Mouse (Mus musculus) adrenal gland, postnatal 14 days (tissue): ENCODE data around the gene Prkci. TPM values are rescaled to one million over a fixed set of nuclear protein-coding genes. Genes with fewer than 3 reads are reported as not detected.

Experiments
- DNase-seq: peaks from one replicate; pipeline ENCODE4 v3.0.0; 2021; ENCODE audit warnings: mixed read lengths
- total RNA-seq: library from RNA; stranded (reverse); gene quantifications from 2 replicates; pipeline ENCODE4 v1.2.3, GENCODE M21; 2021

Prkci gene
- total RNA-seq, 1 experiment from 2014 or later = 53.0 TPM

DNA sequence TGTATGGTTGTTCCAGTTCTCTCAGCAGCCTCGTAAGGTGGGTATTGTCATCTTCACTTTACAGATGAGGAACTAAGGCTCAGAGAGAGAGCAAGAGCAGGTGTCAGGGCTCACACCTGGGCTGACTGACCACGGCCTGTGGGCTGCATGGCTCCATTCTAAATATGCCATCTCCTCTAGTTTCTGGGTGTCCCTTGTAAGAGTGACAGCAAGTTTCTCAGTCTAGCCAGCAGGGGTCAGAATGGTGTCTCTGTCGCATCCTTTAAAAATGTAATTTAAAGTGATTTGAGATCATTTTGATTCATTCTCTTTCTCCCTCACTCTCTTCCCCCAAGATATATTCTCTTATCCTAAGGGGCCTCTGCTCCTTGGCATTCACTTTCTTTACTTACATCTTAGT lies 51.7 kb downstream of the Prkci start:
- peak; percentile 29 for DNase-seq

DNA sequence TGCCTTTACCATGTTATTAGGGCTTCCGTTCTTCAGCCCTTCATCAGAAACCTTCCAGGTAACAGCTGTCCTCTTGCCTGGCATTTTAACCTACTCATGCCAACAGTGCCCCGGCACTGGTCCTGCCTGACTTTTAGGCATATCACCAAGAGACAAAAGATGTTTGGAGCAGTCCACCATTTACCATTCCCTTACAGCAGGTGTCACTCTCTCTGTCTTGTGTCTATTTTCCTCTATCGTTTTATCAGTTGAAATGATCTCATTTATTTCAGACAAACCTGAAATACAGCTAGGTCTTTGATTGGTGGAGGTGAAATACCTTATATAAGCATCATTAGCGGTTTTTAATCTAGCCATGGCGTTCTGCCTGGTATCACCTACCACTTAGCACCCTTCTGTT lies 53.5 kb downstream of the Prkci start:
- DNase-seq = no peak

DNA sequence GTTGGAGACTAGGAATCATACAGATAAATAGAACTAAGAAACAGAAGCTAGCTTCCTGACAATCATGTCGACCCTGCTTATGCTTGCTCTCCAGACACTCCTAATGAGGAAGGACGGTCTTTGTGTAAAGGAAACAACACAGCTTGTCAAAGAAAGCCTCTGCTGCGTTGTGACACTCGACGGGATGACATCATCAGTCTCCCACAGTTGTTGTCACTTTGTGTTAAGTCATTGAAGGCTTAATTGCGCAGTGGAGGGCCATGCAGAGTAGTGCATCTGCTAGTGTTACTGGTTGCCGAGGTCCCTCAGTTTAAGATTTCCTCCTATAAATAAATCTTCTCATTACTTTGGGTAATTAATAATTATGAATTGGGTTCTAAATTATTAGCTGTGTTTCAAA lies 54.8 kb downstream of the Prkci start:
- DNase-seq = no peak

DNA sequence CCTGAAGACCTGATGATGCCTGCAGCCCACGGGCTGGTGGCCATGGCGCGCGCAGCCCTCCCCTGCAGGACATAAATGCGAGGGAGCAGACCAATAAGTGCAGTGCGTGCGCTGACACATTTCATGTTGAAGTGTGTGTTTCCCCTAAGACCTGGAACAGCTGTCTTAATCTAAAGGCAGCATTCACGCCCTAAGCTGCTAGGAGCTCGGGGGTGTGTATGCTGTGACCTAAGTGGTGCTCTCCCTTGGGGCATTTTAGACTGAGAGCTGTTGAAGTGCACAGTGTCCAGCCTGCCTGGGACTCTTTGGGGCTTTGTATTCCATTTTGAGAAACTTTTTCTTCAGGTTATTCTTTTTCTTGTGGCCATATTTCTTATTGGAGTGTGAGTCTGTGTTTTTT lies 56.2 kb downstream of the Prkci start:
- no peak for DNase-seq

DNA sequence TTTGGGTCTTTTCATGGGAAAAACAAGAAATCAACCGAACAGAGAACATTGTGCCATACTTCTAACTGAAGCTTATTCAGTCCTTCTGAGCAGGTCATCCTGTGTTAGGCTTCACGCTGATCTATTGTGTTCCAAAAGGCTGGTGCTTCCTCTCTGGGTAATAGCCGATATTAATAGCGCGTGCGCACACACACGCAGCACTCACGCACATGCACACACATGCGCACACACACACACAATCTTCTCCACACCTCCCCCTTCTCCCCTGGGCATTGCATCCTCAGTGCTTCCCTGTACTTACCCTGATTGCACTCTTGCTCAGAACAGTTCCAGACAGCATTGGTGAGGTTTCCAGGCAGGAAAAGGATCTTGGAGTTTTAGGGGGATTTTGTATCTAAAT lies 57.6 kb downstream of the Prkci start:
- DNase-seq = peak; percentile 9

DNA sequence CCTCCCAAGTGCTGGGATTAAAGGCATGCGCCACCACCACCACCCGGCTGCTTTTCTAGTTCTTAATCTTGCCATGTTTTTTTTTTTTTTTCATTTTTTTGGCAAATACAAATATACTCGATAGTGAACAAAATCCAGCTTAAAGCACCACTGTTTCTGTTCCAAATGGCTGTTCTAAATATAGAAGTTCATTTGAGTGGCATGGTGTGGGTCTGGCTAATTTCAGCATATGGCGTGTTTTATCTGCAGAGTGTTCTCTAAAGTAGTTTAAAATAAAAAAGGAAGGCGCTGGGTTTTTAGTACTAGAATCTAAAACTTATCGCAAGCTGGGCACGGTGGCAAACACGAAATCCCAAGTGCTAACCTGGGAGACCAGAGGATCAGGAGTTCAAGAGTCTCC lies 59.3 kb downstream of the Prkci start:
- no peak for DNase-seq

DNA sequence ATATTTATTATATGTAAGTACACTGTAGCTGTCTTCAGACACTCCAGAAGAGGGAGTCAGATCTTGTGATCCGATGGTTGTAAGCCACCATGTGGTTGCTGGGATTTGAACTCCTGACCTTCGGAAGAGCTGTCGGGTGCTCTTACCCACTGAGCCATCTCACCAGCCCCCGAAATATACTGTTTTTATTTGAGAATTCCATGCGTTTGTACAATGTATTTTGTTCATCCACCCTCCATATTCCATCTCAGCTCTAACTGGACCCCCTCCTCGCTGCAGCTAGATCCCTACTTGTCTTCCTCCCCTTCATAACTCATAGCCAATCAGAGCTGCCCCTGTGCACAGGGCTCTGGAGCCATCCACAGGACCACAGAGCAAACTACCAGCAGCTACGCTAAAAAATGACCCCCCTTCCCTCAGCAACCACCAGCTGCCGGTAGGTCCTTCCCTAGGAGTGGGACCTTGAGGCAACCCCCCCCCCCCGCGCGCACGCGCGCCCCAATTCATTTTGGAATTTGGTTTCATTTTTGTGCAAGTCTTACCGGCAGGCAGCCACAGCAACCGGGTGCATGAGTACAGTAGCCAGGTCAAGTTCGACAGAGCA lies 60.6 kb downstream of the Prkci start:
- DNase-seq = peak; percentile 73

DNA sequence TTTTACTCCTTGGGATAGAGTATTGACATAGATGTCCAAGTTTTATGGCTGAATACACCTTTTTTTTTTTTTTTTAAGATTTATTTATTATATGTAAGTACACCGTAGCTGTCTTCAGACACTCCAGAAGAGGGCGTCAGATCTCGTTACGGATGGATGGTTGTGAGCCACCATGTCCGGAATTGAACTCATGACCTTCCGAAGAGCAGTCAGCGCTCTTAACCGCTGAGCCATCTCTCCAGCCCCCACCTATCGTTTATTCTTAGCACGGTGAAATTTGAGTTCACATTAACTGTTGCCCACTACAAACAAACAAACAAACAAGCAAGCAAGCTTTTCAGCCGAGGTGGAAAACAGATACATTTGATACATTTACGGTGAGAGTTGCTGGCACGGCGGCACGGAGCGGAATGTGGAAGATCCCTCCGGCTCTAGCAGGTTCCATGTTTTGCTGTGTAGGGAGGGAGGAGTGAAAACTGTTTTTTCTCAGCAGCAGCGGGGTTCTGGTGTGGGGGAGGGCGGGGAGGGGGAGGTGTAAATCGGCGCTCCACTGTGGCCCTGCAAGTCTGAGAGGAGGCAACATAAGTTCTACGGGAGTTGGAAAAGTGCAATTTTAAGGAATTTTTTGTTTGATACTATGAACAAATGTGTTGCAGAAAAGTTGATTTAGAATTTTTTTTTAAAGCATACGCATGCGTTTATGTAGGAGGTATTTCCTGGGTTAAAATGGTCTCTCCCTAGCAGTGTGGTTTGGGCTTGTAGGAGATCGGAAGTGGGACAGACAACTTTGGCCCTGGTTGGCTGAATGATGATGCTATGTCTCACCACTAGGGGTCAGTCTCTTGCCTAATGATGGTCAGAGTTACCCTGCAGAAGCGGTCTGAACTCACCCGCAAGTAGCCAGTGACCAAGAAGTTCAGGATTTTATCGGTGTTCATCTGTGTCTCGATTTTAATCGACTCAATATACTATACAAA lies 61.4 kb downstream of the Prkci start:
- DNase-seq = peak; percentile 89

DNA sequence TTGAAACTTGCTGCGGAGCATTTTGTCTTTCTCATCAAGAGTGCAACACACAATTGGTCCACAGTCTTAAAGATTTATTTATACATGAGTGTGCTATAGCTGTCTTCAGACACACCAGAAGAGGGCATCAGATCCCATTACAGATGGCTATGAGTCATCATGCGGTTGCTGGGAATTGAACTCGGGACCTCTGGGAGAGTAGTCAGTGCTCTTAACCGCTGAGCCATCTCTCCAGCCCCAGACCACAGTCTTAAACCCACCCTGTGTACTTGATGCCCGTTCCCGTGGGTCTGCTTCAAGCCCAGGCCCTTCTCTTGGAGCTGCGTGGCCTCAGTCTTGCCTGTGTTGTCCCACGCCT lies 65.2 kb downstream of the Prkci start:
- DNase-seq = no peak

DNA sequence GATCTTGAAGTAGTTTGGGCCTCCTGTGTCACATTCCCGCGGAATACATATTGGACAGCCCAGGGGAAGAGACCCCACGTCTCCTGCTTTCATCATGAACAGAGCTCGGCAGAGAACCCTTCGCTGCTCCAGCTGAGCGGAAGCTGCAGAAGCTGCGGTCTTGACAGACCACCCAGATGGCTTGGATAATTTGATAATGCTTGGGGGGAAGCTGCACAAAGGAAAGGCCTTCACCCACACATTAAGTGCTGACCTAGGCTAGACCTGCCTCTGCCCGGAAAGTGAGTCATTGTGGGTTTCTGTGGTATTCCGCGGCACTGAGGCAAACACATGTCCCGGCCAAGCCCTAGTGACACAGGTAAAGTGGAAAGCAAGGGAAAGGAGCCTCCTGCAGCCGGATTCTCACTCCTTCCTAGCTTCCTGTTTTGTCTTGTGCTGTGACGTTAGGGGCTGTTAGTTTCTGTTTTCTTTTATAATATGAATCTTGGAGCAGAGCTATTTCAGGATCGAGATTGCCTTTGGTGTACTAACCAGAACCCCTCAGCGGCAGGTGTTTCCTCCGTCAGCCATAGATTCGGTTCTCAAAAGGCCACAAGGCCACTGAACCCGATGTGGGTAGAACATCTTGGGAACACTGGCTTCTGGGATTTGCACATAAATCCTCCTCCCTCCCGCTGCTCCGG lies 65.7 kb downstream of the Prkci start:
- peak; percentile 37 for DNase-seq

DNA sequence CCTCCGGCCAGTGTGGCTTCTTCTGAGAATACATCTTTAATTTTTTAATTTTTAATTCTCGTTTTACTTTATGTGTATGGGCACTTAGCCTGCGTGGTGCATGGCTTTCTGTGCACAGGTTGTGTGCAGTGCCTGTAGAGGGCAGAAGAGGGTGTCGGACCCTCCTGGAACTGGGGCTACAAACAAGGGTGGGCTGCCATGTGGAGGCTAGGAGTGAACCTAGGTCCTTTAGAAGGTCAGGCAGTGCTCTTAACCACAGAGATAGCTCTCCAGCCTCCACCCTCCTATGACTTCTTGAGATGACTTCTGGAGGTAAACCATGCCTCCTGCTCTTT lies 66.2 kb downstream of the Prkci start:
- DNase-seq = no peak

DNA sequence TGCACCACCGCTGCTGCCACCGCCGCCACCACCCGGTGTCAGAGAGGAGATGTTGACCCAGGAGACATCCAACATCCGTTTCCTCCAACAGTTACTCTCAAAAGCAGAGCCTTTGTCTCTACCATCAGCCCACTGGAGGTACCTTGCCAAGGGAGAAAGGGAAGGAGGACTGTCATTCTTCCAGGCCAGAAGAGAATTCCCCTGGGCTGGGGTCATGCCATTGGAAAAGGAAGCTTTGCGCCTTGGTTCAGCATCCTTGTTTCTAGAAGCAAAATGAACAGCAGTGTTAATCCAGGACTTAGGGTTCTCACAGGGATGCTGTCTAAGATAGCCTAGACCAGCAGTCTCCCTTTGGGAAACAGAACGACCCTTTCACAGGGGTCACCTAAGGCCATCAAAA lies 66.8 kb downstream of the Prkci start:
- no peak for DNase-seq

DNA sequence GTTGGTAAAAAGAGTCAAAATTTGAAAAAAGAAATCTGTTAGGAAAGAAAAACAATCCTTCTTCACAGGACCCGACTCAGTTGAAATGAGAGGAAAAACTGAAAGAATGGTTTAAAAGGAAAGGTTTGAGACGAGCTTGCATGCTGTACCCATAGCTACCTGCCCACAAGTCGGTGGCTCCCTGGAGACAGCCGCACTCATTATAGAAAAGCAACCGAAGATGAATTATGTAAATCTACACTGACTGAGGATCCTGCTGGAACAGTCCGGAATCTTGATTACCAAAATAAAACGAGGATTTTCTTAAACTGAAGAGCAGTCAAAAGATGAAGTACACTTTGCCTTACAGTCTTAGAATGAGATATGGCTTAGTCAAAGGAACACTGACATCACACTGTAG lies 72.9 kb downstream of the Prkci start:
- DNase-seq = no peak

DNA sequence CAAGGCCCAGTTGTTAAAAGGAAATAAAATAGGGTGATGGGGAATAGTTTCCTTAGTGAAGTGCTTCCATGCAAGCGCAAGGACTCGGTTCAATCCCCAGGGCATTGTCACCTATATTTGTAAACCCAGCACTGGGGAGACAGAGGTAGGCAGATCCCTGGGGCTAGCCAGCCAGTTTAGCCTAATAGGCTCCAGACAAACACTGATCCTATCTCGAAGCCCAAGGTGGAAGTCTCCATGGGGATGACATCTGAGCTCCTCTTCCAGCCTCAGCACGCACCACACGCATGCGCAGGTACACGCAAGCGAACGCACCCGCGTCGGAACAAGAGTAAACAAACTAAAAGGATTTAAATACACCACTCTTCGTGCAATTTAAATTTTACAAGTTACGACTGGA lies 76.3 kb downstream of the Prkci start:
- DNase-seq = no peak

DNA sequence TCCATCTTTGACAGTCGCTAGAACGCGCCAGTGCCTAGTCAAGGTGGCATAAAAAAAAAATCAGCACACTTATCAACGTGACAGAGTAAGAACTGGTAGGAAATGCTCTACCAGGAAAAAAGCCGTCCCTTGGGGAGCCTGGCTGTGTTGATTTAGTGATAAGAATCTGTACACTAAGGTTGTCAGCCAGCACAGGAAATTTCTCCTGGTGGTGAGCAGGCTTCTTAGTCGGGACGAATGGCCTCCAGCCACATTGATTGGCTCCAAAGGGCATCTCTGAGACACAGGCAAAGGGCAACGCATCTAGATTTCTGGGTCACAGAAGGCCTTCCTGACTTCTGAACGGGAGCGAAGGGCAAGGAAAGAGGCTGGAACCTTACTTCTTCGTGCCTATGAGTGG lies 80.3 kb downstream of the Prkci start:
- peak; percentile 47 for DNase-seq

DNA sequence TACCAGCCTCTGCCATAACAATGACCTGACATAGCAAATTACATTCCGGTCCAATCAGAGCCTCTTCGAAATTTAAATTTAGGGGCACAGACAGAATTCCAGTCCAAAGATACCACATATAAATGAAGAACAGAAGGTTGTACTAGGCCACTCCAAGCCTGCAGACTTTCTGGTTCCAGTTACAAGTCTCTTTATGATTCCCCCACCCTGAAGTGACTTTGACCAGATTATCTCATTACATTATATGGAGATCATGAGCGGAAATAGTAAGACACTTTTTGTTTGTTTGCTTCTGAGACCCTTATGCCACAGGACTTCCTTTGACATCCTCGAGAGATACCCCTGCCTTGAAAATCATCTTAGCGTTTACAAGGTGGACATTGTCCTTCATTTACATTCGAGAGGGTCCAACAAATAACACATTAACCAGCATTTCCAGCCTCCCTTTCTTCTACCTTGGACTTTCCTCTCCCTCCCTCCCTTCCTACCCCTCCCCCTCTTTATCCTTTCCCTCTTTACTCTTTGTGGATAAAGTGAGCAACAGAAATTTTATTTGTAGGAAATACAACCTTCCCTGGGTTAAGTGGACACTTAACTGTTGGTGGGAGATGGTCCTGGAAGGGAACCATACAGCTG lies 81.6 kb downstream of the Prkci start:
- DNase-seq = no peak

DNA sequence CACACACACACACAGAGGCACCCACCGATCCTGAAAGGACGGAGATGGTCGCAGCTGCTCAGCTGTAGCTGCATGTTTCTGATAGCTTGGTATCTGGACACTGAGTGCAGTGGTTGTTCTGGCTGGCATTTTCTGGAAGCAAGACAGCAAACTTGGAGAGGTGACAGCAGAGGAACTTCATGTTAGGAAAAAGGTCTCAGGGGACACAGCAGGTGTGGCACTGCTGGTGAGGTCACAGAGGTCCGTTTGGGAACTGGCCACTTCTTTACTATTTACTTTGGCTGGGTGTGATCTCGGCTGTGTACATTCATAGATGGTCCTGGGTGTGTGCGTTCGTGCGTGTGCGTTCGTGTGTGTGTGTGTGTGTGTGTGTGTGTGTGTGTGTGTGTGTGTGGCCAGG lies 83.9 kb downstream of the Prkci start:
- DNase-seq = peak; percentile 11

DNA sequence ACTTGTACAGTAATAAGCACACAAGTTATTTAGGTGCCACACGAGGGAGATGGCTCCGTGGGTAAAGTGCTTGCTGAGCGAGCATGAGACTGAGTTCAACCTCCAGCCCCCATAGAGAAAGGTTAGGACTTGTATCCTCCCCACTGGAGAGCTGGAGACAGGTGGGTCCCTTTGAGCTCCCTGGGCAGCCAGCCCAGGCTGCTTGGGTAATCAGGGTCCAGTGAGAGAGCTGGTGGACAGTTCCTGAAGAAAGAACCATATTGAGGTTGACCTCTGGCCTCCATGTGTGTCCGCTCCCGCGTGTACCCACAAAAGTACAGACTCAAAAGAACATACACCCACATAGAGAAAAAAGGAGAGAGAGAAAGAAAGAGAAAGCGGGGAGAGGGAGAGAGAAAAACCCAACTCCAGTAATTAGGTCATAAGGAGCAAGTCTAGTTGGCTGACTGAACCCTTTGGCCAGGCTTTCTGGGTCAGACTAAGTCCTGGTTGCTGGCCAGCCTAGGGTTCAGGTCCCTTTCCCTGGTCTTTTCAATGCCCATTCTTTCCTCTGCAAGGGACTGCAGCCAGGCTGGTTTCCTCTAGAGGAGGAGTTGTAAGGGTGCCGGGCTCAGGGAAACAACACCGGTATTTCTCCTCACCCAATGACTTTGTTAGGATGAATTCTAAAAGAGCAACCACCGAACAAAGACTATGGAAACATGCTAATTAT lies 85.4 kb downstream of the Prkci start:
- DNase-seq = peak; percentile 70

DNA sequence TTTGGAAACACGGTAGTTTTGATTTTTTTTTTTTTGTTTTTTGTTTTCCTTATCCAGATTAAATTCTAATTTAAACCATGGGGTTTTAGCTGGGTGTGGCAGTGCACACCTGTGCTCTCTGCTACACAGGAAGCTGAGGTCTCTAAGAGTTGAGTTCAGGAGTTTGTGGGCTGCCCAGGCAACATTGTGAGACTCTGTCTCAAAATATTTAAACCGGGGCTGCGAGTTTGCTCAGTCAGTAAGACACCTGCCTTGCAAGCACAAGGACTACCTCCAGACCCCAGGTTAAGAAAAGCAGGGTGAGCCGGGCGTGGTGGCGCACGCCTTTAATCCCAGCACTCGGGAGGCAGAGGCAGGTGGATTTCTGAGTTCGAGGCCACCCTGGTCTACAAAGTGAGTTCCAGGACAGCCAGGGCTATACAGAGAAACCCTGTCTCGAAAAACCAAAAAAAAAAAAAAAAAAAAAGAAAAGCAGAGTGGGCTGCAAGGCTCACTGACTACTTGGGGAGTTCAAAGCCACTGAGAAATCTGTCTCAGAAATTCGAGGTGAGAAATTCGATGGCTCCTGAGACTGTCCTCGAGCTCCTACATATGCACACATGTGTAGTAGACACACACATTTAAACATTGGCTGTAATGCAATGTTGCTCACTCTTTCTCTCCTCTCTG lies 87.4 kb downstream of the Prkci start:
- no peak for DNase-seq

DNA sequence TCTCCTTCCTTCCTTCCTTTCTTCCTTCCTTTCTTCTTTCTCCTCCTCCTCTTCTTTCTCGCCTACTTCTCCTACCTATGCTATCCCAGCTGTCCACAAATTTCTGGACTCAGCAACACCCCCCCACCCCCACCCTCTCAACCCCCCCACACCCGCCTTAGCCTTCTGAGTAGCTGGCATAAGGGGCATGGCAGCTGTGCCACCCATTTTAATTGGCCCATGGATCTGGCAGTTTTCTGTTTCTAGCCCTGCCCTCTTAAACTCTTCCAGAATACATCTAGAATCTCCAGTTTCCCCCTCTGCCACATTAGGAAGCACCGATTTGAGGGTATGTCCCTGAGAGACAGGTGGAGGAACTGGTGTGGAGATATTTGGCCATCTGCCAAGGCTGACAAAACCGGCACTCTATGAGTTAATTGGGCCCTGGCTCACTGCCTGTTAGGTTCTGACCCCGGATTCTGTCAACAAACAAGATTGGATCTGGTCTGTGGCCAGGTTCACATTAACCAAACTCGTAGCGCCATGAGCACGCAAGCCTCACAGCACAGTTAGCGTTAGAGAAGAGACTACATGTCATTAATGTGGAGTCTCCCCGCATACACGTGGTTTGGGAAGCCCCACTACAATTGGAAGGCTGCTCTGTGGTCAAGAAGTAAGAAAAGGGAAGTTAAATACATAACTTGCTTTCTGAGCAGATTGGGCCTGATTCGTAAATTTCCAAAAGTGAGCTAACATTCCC lies 88.1 kb downstream of the Prkci start:
- DNase-seq = peak; percentile 72

DNA sequence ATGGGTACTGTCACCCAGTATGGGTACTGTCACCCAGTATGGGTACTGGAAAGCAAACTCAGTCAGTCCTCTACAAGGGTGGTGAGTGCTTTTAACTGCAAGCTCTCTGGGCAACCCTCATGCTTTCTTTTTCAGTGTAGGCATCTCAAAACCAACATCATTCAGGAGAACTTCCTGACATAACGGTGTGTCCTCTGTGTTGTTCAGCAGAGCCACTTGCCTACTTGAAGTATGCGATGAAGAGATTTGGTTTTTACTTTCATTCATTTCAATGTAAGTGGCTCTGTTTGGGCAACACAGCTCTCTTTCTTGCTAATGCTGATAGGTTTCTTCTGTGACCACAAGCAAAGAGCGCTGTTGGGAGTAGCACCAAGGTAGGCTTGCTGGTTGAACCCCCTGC lies 89.5 kb downstream of the Prkci start:
- DNase-seq = no peak
